Mouse (Mus musculus): Measurements from ENCODE around the gene Arap2. TPM values are rescaled to one million over a fixed set of nuclear protein-coding genes. Genes with fewer than 3 reads are reported as not detected.
A peak's percentile ranks its signal among the peaks of the same experiment; 100 is the strongest.
"Not testable (repeated sequence)": the region's sequence is repeated elsewhere in the genome, so short reads cannot be mapped to it uniquely, and the experiment has no call there.

Gene Arap2
- total RNA-seq, 2 experiments from 2014 or later = 45.7 to 76.2 TPM

DNA sequence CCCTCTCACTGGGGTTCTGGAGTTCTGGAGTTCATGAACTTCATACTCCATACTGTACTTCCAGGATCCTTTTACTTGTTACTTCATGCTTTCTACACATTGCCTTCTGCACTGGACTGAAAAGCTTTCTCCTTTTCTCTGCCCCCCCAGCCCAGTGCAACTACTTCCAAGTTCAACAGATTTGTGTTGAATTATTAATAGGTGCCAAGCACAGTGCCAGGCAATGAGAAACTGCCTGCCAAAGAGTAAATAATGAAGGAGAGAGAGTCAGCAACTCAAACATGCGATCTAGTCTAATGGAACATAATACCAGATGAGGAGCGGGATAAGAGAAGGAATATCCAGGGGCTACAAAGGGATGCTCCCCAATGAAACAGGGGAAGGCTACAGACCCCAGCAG lies 17.8 kb downstream of the Arap2 start:
- no peak for ATAC-seq (replicated peaks; ENCODE audit: poor library complexity, severe bottlenecking)

- ATAC-seq (replicated peaks; ENCODE audit: poor library complexity, severe bottlenecking) = no peak
These were observed 22.6 kb downstream of the Arap2 start for GRCm38 (mm10) chr5:62743220-62743922.

- no peak for ATAC-seq (replicated peaks; ENCODE audit: poor library complexity, severe bottlenecking)
These were observed 26.2 kb downstream of the Arap2 start for GRCm38 (mm10) chr5:62739451-62740415.

DNA sequence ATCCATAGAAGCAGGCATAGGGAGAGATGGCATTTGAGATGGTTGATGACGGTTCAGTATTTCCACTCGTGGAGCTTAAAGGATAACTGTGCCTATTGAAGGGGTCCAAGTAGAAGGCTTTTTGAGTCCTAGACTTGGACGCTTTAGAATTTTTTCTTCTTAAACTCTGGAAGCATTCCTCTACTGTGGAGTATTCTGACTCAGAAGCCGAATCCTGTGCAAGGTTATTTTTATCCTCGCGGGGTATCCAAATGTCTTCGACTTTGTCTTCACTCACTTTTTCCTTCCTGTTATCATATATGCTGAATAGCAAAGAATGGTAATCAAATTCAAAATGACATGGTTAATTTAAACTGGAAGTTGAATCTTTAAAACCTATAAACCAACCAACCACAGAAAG lies 35.4 kb downstream of the Arap2 start:
- ATAC-seq (replicated peaks; ENCODE audit: poor library complexity, severe bottlenecking) = not testable (repeated sequence)

GRCm38 (mm10) chr5:62725551-62725950 lies 40.4 kb downstream of the Arap2 start:
- no peak for ATAC-seq (replicated peaks; ENCODE audit: poor library complexity, severe bottlenecking)

GRCm38 (mm10) chr5:62723261-62724105 lies 42.5 kb downstream of the Arap2 start:
- ATAC-seq (replicated peaks; ENCODE audit: poor library complexity, severe bottlenecking) = no peak

DNA sequence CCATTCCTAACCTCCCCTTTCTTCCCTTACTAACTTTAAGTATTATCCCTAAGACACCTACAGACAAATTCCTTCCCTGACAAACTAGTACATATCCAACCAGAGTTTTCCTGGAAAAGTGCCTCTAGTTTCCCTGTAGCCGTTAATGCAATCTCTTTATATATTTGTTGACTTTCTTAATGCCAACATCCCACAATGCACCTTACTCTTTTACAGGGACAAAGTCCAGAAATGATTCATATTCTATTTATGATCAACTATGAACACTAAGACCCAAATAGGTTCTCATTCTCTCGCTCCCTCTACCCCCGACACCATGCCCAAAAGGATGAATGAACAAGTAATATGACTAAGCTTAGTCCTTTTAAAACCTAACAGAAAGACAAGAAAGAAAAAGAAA lies 49.5 kb downstream of the Arap2 start:
- no peak for ATAC-seq (replicated peaks; ENCODE audit: poor library complexity, severe bottlenecking)

DNA sequence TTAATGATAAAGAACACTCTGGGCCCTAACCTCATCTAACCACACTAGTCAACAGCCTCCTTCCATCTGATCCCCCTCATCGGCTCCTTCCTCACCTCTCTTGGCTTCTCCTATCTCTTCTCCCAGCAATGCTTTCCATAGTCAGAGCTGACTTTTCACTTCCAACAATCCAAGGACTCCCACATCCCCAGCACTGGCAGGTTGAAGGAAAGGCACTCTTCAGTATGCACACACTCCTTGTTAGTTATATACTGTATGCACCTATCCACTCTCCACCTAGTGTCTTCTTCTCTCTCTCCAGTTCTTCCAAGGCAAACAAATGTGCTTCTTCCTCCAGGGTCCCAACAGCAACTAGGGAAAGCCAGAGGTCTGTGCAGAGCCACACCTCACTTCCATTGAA lies 50.0 kb downstream of the Arap2 start:
- ATAC-seq (replicated peaks; ENCODE audit: poor library complexity, severe bottlenecking) = no peak

DNA sequence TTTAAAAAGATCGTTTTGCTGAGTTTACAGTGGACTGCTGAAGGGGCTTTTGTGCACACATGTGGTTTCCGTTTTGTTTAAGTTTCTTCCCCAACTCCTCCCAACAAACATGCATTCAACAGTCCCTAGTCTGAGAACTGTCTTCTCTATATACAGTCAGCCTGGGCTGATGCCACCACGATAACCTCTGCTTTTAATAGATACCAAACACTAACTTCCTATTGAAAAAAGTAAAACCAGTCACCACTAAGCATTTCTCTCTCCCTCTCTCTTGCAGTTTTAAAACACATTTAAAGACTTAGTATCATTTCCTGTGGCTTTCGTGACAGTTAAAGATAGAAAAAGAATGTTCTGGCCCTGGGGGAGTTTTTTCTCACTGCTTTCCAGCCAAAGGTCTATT lies 50.5 kb downstream of the Arap2 start:
- 0 out of 2 replicates have a peak, but pooled peaks have one; percentile 11 for ATAC-seq (replicated peaks; ENCODE audit: poor library complexity, severe bottlenecking)

DNA sequence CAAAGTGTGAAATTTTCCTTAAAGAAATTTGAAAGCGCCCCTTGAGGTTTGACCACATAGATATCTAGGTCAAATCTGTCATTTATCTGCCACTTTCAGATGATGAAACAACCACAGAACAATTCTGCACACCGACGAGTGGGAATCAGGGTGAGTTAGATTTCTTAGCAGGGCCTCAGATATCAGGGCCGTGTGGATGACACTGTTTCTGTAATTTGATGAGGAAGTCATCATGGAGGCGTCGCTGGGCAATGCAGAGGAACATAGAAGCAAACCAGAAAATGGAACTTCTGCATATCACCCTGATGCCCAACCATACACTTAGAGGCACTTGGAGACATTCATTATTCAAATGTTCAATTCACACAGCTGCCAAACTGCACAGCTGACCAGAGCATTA lies 55.0 kb downstream of the Arap2 start:
- peak; percentile 83 for ATAC-seq (replicated peaks; ENCODE audit: poor library complexity, severe bottlenecking)

DNA sequence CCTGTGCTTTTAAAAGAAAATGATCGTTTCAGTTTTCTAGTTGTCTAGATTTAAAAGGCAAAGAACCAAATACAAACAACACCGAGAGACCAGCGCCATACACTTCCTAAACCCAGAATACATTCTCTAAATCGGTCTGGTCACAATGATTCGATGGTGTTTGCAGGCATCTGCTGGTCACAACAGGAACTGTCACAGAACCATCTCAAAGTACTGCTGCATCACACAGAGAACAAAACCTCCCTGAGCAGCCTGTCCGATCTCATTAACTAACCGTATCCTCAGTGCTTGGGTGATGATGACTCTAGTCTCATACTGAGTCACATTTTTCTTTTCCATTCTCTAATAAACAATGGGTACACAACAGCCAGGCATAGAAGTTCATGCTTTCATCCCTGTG lies 59.1 kb downstream of the Arap2 start:
- no peak for ATAC-seq (replicated peaks; ENCODE audit: poor library complexity, severe bottlenecking)

DNA sequence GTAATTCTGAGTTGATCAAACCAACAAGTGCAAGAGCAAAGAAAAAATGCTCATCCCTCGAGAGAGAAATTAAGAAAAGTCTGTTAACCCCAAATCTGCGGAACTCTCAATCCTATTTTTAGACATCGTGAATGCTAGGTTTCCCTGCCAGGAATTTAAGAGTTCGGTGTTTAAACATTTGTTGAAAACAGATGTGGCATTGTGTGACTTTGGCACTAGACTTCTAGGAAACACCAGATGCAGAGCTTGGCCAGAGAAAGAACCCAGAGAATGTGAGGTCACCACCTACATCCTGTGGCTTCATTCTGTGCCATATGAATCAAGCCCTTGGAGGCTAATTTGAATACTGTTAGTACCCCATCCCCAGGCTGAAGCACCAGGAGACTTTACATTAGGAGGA lies 76.0 kb downstream of the Arap2 start:
- no peak for ATAC-seq (replicated peaks; ENCODE audit: poor library complexity, severe bottlenecking)

DNA sequence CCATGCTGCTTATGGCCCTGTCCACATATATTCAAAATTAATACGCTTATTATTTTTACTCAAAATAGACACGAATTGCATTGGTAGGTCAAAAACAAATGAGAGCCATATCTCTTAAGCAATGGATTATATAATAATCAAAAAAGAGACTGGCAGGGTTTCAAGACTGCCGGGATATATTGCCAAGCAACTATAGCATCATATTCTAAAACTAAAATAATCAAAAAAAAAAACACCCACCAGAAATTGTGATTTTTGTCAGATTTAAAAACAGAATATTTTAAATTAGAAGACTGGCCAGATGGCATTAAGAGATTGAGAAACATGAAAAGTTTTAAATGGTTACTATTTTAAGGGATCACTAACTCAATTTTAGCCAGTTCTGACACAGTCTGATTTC lies 82.2 kb downstream of the Arap2 start:
- no peak for ATAC-seq (replicated peaks; ENCODE audit: poor library complexity, severe bottlenecking)

GRCm38 (mm10) chr5:62683207-62683606 lies 82.8 kb downstream of the Arap2 start:
- no peak for ATAC-seq (replicated peaks; ENCODE audit: poor library complexity, severe bottlenecking)

- ATAC-seq (replicated peaks; ENCODE audit: poor library complexity, severe bottlenecking) = peak; percentile 99
These were observed 88.6 kb downstream of the Arap2 start for GRCm38 (mm10) chr5:62677390-62677789.

- no peak for ATAC-seq (replicated peaks; ENCODE audit: poor library complexity, severe bottlenecking)
These were observed 93.1 kb downstream of the Arap2 start for GRCm38 (mm10) chr5:62672736-62673436.

DNA sequence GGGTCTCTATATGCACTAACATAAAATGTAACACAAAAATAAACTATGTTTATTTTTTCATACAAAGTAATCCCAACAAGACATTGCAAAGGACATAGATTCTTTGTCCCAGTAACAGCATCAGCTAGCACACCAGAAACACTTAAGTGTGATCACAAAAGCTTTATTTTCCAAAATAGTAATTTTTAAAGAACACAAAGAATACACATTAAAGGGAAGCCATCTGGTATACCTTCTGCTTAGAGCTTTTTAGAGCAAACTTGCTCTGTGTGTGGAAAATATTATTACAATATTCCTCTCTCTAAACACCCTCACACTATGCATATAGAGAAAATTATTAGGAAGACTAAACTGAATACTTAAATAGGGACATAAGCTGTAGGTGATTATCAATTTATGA lies 100.6 kb downstream of the Arap2 start:
- no peak for ATAC-seq (replicated peaks; ENCODE audit: poor library complexity, severe bottlenecking)

DNA sequence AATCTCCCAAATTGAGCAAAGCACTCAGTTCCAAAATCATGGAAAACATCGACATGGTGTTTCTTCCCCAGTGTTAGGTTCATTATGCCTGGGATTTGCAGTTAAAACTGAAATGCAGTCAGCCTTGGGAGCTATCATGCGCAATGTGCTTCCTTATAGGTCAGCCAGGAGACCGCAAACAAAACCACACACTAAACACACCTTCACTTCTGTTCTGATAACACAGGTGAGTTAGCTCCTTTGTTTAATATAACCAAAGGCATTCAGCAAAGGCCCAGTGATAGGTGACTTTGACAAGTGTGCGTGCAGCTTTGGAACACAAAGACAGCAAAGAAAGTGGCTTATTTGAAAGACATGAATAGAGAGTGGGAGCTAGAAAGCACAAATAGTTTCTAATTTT lies 101.1 kb downstream of the Arap2 start:
- no peak for ATAC-seq (replicated peaks; ENCODE audit: poor library complexity, severe bottlenecking)

- ATAC-seq (replicated peaks; ENCODE audit: poor library complexity, severe bottlenecking) = no peak
These were observed 102.8 kb downstream of the Arap2 start for GRCm38 (mm10) chr5:62663206-62663605.

DNA sequence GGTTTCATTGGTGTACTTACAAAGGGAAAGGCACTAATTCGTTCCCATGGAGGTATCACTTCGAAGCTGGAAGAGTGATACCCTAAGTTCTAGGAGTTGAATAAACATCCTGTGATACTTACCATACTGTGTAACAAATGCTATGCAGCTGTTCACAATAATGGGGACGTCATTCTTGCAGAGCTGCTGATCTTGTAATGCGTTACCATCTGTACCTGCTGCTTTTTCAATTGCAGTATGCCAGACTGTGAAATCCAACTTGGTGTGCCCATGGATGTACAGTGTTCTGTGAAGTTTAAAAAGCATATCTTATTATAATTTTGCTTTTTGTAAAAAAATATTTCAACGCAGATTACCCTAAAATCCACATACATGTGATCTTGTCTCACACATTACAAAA lies 112.0 kb downstream of the Arap2 start:
- ATAC-seq (replicated peaks; ENCODE audit: poor library complexity, severe bottlenecking) = no peak

Measured in granulocyte monocyte progenitor cell, adult 5-6 weeks (primary cell).